Mouse (Mus musculus) limb, embryonic 14.5 days (tissue): ENCODE data around the gene Smarca5. TPM values are rescaled to one million over a fixed set of nuclear protein-coding genes. Genes with fewer than 3 reads are reported as not detected.
A peak's percentile ranks its signal among the peaks of the same experiment; 100 is the strongest.

Source experiments
- ATAC-seq: fragments of 200-750 bp; cut with Nextera tagmentation; 2 replicates; pipeline ENCODE4 v1.8.0; 2017; ENCODE audit warnings: low read depth, moderate number of reproducible peaks, moderate TSS enrichment; ENCODE audit not compliant: low FRiP score
- DNase-seq: peaks from one replicate; pipeline ENCODE4 v3.0.0-alpha.2; 2015; ENCODE audit warnings: low spot score
- H3K27ac ChIP-seq: fragments of 300-500 bp; sonication (generic); replicated peaks from 2 replicates; pipeline ENCODE4 v1.5.1; 2014; ENCODE audit warnings: low read depth, mild to moderate bottlenecking, low read length, moderate library complexity, mixed read lengths
- H3K27me3 ChIP-seq: fragments of 300-500 bp; sonication (generic); 2 replicates; pipeline ENCODE4 v1.6.1; 2014; ENCODE audit warnings: low read length, mixed read lengths; ENCODE audit not compliant: control insufficient read depth, insufficient read depth
- H3K36me3 ChIP-seq: fragments of 300-500 bp; sonication (generic); 2 replicates; pipeline ENCODE4 v1.6.1; 2014; ENCODE audit warnings: mild to moderate bottlenecking, low read length, moderate library complexity, mixed read lengths; ENCODE audit not compliant: control insufficient read depth, insufficient read depth
- H3K4me1 ChIP-seq: fragments of 300-500 bp; sonication (generic); 2 replicates; pipeline ENCODE4 v1.6.1; 2014; ENCODE audit warnings: antibody characterized with exemption, low read length, mixed read lengths; ENCODE audit not compliant: control insufficient read depth, insufficient read depth
- H3K4me2 ChIP-seq: fragments of 300-500 bp; sonication (generic); replicated peaks from 2 replicates; pipeline ENCODE4 v1.6.1; 2014; ENCODE audit warnings: low read depth, mild to moderate bottlenecking, low read length, moderate library complexity; ENCODE audit not compliant: severe bottlenecking
- H3K4me3 ChIP-seq: fragments of 300-500 bp; sonication (generic); replicated peaks from 2 replicates; pipeline ENCODE4 v1.5.1; 2014; ENCODE audit warnings: low read length
- H3K9ac ChIP-seq: fragments of 300-500 bp; sonication (generic); 2 replicates; pipeline ENCODE4 v1.6.1; 2014; ENCODE audit warnings: mild to moderate bottlenecking, low read depth, low read length, moderate library complexity; ENCODE audit not compliant: severe bottlenecking
- H3K9me3 ChIP-seq: fragments of 300-500 bp; sonication (generic); 2 replicates; pipeline ENCODE4 v1.6.1; 2016; ENCODE audit warnings: low read length; ENCODE audit not compliant: control insufficient read depth
- POLR2A ChIP-seq: fragments of 200-500 bp; IDR thresholded peaks from 2 replicates; pipeline ENCODE4 v1.8.0; 2012; ENCODE audit warnings: inconsistent platforms, mild to moderate bottlenecking, moderate library complexity, borderline replicate concordance; ENCODE audit not compliant: insufficient read depth, insufficient read length; ENCODE audit errors: extremely low read depth
- WGBS: fragments of 180-500 bp; shearing (Covaris S2); extraction: QIAGEN DNeasy Blood & Tissue Kit; methylation state at CpG from one replicate; pipeline ENCODE4 v1.1.7; 2014; 5-methylcytosine and 5-hydroxymethylcytosine counted together
- polyA plus RNA-seq, 2 experiments: library from polyadenylated mRNA; depleted of rRNA in 1 of 2; stranded (reverse) in 1 of 2; unstranded in 1 of 2; fragments of >200 nt; fragmentation: Nextera tagmentation in 1 of 2; extraction: Ambion mirVana in 1 of 2; gene quantifications; 2 replicates each; pipeline versions ENCODE4 v1.2.1 to v1.2.3; 2012 to 2014

Smarca5 gene
- polyA plus RNA-seq, 2 experiments: 24.6 to 78.1 TPM

DNA sequence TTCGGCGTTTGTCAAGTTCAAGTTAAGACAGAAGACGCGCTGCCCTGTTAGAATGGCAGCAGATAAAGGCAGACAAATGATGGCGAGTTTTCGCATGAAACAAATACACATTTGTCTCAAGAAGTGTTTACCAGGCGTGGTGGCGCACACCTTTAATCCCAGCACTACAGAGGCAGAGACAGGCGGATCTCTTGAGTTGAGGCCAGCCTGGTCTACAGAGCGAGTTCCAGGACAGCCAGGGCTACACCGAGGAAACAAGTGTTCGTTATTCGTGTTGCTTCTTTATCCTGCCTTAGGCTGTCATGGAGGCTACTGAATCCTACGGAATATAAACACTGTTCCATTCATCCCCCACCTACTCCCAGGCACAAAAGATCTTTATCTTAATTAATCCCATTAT lies 635 bp upstream of the Smarca5 start:
- Histone ChIP-seq H3K4me2 (peak overlapping the region; percentile 50), H3K27me3 (no peaks in the 10 kb centered on the region), H3K4me3 (peak overlapping the region; percentile 89), H3K9ac (peak overlapping the region; percentile 61), H3K36me3 (peaks cover 9% of the 10 kb centered on the region), H3K27ac (peak overlapping the region; percentile 89), H3K4me1 (peaks cover 5% of the 10 kb centered on the region), H3K9me3 (no peaks in the 10 kb centered on the region)
- ATAC-seq (peak; percentile 17; the same call in 1 of the 2 replicates), DNase-seq (no peak)
- TF ChIP-seq POLR2A: no peak
- 14% methylated on average over 14 of the region's 14 CpGs for WGBS

DNA sequence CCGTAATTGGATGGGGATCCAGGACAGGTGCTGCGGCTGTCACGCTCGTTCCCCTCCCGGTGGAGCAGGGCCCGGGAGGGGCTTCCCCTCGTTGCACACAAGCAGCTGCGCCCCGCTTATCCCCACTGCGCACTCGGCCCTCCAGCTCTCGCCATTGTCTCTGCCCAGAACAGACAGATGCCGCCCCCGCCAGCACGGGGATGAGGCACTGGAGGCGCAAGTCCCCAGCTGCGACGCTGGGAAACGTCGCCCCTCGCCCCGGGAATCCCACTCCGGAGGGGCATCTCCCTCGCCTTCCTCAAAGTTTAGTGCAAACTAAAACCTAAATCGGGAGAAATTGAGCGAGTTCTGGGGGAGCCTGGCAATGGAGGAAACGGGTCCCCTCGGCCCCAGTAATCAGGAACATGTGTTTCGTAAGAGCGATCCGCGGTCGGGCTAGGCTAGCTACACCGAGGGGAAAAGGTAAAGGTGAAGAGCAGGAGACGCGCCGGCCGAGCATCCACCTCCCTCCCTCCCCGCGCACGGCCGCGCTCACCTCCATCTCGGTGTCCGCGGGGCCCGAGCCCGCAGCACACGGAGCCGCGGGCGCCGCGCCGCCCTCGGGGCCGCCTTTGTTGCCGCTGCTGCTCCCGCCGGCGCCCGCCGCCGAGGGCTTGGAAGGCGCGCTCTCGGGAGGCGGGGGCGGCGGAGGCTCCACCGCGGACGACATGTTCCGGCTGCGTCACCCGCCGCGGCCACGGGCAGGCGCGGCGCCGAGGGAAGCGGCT lies 726 bp downstream of the Smarca5 start:
- no peaks in the 10 kb centered on the region for H3K27me3 ChIP-seq
- no peak for TF ChIP-seq POLR2A
- under 1% methylated on average over 56 of the region's 84 CpGs for WGBS
- peaks cover 5% of the 10 kb centered on the region for H3K4me1 ChIP-seq
- peak; percentile 15 for DNase-seq
- H3K36me3 ChIP-seq: peaks cover 21% of the 10 kb centered on the region
- H3K9me3 ChIP-seq: no peaks in the 10 kb centered on the region
- H3K4me3 ChIP-seq: peak overlapping the region; percentile 89
- peak; percentile 67 for ATAC-seq
- H3K27ac ChIP-seq: peak overlapping the region; percentile 96
- peak overlapping the region; percentile 85 for H3K4me2 ChIP-seq
- H3K9ac ChIP-seq: peak overlapping the region; percentile 86

DNA sequence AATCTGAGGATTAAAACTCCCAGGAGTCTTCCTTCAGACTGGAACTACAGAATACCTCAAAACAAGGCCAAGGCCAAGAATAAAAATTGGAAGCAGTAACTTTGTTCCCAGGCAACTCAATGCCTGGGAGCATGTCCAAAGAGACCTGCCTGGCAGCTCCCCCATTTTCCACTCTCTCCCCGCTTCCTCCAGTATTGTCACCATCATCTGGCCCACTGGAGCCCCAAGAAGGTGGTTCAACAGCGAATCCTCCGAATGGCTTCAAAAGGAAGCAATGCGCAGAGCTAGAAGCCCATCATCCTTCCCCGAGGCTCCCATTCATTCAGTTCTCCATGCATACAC lies 1.3 kb downstream of the Smarca5 start:
- WGBS: 0% methylated on average over 5 of the region's 5 CpGs
- H3K9ac ChIP-seq: peak overlapping the region; percentile 86
- peak overlapping the region; percentile 85 for H3K4me2 ChIP-seq
- no peaks in the 10 kb centered on the region for H3K27me3 ChIP-seq
- ATAC-seq (0 out of 2 replicates have a peak, but pooled peaks have one; percentile 1), DNase-seq (peak; percentile 40)
- peaks cover 25% of the 10 kb centered on the region for H3K36me3 ChIP-seq
- peak overlapping the region; percentile 89 for H3K4me3 ChIP-seq
- peaks cover 5% of the 10 kb centered on the region for H3K4me1 ChIP-seq
- TF ChIP-seq POLR2A: no peak
- peak overlapping the region; percentile 96 for H3K27ac ChIP-seq
- no peaks in the 10 kb centered on the region for H3K9me3 ChIP-seq

DNA sequence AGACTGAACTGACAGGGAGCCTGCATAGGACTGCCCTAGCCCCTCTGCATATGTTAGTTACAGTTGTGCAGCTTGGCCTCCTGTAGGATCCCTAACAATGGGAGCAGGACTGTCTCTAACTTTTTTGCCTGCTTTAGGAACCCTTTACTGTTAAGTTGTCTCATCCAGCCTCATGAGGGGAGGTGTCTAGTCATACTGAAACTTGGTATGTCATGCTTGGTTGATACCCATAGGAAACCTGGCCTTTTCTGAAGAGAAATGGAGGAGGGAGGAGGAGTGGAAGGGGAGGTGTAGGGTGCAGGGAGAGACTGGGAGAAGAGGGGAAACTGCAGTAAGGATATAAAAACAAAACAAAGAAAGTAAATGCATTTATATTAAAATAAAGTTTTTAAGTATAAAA lies 7.0 kb downstream of the Smarca5 start:
- Histone ChIP-seq H3K4me3 (no peak overlapping the region), H3K9ac (no peak overlapping the region), H3K9me3 (no peaks in the 10 kb centered on the region), H3K27me3 (no peaks in the 10 kb centered on the region), H3K27ac (no peak overlapping the region), H3K4me1 (no peaks in the 10 kb centered on the region), H3K36me3 (peaks cover 65% of the 10 kb centered on the region), H3K4me2 (no peak overlapping the region)
- no peak for TF ChIP-seq POLR2A
- DNase-seq (no peak), ATAC-seq (no peak)

DNA sequence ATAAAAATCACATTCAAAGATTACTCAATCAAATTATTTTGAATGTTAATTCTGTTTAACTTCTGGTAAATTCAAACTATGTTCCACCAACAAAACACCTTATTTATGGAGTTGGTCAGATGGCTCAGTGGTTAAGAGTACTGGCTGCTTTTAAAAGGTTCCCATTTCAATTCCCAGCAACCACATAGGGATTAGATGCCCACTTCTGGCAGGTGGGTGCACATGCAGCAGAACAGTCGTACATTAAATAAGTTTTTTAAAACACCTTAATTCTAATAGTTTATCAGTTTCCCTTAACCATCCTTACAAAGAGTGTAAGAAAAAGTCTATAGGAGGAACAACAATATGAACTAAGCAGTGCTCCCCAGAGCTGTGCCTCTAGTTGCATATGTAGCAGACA lies 24.8 kb downstream of the Smarca5 start:
- H3K27ac ChIP-seq: no peak overlapping the region
- no peak for ATAC-seq
- no peaks in the 10 kb centered on the region for H3K9me3 ChIP-seq
- H3K4me3 ChIP-seq: no peak overlapping the region
- H3K9ac ChIP-seq: no peak overlapping the region
- no peaks in the 10 kb centered on the region for H3K27me3 ChIP-seq
- no peaks in the 10 kb centered on the region for H3K4me1 ChIP-seq
- H3K4me2 ChIP-seq: no peak overlapping the region
- WGBS: 88% methylated on average over 1 of the region's 1 CpGs
- H3K36me3 ChIP-seq: peaks cover 74% of the 10 kb centered on the region
- TF ChIP-seq POLR2A: no peak
- DNase-seq: no peak
